Mouse (Mus musculus) layer of hippocampus, postnatal 10 days (tissue): Measurements from ENCODE around the gene Tada2b. TPM values are rescaled to one million over a fixed set of nuclear protein-coding genes. Genes with fewer than 3 reads are reported as not detected.

ENCODE experiments used
- DNase-seq, 2 experiments: peaks; one replicate each; pipeline ENCODE4 v3.0.0; 2021; ENCODE audit warnings: low spot score in 2 of 2
- total RNA-seq, 2 experiments: library from RNA; stranded (reverse); gene quantifications; 2 replicates each; pipeline ENCODE4 v1.2.3; 2021

Gene Tada2b
- total RNA-seq, 2 experiments from 2014 or later: 33.6 to 35.1 TPM

DNA sequence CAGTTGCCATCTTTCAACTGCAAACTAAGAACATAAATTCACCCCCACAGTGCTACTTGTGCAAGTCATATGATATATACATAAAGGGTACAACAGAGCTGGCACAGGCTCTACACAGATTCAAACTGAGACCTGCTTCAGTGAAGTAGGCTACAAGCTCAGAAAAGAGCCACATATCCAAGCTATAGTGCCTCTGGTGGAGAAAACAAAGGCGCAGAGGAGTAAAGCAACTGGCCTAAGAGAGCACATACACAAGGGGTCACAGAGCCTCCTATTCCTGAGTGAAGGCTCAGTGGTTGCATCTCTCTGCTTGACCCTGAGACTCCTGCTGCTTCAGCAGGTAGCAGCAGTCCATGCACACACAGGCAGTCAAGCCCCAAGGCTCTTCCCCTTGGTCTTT is 3.0 kb downstream of the Tada2b start:
- no peak for DNase-seq

DNA sequence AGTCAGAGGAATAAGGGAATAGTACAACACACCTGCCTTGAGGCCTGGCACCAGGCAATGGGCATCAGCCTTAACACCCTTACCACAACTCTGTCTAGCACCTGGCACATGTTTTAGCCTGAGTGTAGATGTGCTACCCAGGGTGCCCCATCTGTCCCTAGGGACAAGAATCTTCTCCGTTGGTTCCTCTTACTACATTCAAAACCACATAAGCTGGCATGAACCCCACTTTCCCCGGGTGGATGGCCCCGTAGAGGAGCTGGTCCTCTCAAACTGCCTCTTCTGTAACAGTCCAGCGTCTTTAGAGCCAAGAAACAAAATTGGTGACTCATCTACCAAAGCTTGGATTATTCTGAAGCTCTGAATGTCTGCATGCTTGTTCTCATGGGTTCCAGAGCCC is 3.7 kb downstream of the Tada2b start:
- no peak for DNase-seq

- no peak for DNase-seq
Observed at GRCm38 (mm10) chr5:36479735-36480134, 4.3 kb downstream of the Tada2b start.

DNA sequence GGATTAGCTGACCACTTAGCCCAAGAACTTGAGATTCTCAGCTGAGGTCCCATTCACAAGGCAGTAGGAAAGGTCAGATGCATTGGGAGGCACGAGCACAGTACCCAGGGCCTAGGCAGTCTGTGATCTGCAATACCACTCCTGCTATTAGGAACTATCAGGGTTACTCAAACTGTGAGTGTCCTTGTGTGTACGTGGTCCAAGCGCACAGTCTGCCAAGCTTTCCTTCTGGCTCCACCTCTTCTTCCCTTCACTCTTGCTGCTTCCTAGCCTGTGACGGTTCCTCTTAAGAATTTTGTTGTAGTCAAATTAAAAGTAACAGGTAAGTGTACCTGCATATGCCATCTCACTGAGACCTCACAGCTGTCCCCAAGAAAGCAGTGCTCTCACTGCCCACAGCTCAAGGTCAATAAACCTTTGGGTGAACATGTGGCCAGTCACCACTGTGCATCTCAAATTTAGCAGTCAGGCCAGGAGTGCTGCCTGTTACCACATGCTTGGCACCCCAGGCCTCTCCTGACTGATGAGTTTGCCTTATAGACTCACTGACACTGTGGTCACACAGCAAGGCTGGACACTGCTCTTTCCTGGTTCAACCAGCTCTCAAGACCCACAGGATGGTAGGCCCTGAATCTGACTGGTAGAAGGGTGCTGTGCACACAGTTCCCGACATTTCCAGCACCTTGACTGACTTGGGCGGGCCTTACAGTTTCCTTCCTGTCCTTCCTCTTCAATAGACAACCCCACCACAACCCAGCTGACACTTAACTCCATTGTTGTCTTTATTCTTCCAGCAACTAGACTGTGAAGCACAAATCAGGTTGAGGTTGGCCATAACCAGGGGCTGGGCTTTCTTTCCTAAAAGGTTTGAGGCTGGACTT is 5.3 kb downstream of the Tada2b start:
- DNase-seq: no peak

- no peak for DNase-seq
Observed at GRCm38 (mm10) chr5:36477486-36477885, 6.6 kb downstream of the Tada2b start.

GRCm38 (mm10) chr5:36474283-36474682 is 9.8 kb downstream of the Tada2b start:
- peak; percentile 66 to 76 for DNase-seq

GRCm38 (mm10) chr5:36472876-36473655 is 11.0 kb downstream of the Tada2b start:
- DNase-seq: no peak

DNA sequence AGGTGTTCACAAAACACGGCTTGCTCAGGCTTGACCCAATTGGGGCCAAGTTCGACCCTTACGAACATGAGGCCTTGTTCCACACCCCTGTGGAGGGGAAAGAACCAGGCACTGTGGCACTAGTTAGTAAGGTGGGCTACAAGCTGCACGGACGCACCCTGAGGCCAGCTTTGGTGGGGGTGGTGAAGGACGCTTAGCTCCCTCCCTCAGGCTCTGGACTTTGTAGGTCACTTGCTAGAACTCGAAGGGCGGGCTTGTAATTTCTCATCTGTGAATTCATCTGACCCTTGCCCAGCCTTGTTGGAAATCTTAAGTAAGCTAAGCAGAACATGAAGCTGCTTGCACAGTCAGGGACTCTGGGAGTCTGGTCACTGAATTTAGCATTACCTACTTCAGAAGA is 12.9 kb downstream of the Tada2b start:
- no peak for DNase-seq

DNA sequence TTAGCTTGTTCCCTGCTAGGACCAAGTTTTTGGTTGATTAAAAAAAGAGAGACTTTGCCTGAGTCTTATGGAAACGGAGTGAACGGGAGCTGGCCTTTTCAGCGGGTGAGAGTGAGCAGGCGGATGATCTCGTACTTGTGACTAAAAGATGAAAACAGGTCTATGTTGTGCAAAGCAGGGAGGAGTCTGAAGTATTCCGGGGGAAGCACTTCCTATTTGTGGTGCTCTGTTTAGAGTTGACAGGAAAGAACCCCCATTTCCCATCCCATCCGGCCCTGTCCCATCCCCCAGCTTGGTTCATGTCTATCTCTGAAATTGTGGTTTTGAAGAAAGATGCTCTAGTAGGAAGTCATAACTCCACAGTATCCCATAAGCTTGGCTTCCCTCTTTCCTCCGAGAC is 18.2 kb downstream of the Tada2b start:
- no peak for DNase-seq

GRCm38 (mm10) chr5:36464709-36465661 is 19.1 kb downstream of the Tada2b start, which contains the start of gene Grpel1:
Grpel1 (plus strand) TSS chr5:36464998.
- peak; percentile 95 to 97 for DNase-seq

GRCm38 (mm10) chr5:36463391-36463790 is 20.7 kb downstream of the Tada2b start:
- no peak for DNase-seq

- DNase-seq: peak; percentile 82 to 85
Observed at GRCm38 (mm10) chr5:36462810-36463209, 21.3 kb downstream of the Tada2b start.

GRCm38 (mm10) chr5:36461231-36461630 is 22.9 kb downstream of the Tada2b start:
- DNase-seq: no peak

GRCm38 (mm10) chr5:36460712-36461111 is 23.4 kb downstream of the Tada2b start:
- no peak for DNase-seq

DNA sequence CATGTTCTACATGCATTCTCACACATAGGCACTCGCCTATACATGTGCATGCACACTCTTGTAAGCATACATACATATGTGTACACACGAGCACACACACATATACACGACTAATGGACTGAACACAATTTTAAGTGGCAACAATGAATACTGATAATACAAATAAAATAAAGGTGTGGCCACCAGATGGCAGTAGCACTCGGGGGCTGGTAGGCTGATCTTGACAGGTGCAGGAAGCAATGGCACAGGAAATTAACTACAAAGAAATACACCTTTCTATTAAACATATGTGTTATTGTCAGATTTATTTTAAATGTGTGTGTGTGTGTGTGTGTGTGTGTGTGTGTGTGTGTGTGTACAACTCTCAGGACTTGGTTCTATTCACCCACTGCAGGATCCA is 25.2 kb downstream of the Tada2b start:
- peak in 1 of 2 experiments; percentile 44 for DNase-seq

DNA sequence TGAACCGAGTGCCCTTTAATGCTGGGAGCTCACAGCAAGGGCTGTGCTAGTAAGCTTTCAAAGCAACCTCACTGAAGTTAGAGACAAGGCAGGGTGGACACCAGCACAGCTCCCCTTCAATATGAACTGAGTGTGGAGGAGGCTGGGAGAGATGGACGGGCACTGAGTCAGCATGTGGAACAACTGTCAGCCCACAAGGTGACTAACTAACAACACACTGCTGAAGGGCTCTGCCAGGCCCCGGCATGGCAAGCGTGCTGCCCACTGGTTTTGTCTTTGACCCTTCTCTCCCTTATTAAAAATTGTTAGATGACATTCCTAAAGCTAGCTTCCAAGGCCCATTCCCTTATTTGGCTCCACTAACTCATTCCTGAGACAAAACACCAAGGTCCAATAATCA is 26.4 kb downstream of the Tada2b start:
- DNase-seq: no peak

GRCm38 (mm10) chr5:36452821-36453220 is 31.3 kb downstream of the Tada2b start:
- no peak for DNase-seq

- DNase-seq: no peak
Observed at GRCm38 (mm10) chr5:36451872-36452389, 32.2 kb downstream of the Tada2b start.

DNA sequence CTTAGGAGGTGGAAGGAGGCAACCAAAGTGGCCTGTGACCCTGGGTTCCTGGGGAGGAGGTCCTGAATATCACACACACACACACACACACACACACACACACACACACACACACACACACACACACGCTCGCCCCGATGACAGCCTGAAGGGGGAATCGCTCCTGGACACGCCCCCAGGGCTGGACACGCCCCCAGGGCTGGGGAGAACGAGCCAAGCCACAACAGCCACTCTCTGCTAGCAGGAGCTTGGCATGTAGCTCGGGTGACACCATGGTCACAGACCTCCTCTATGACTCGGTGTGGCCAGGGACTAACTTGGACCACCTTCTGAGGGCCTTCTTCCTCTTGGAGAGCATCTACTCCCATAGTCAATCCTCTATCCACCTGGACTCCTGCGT is 33.0 kb downstream of the Tada2b start:
- no peak for DNase-seq

GRCm38 (mm10) chr5:36449710-36450358 is 34.3 kb downstream of the Tada2b start:
- DNase-seq: no peak
